Mouse (Mus musculus): ENCODE measurements around the gene C1qtnf5. TPM values are rescaled to one million over a fixed set of nuclear protein-coding genes. Genes with fewer than 3 reads are reported as not detected.
"Not testable (repeated sequence)": the region's sequence is repeated elsewhere in the genome, so short reads cannot be mapped to it uniquely, and the experiment has no call there.

Gene C1qtnf5
- polyA plus RNA-seq, 1 experiment from 2014 or later, result 9.8 TPM

DNA sequence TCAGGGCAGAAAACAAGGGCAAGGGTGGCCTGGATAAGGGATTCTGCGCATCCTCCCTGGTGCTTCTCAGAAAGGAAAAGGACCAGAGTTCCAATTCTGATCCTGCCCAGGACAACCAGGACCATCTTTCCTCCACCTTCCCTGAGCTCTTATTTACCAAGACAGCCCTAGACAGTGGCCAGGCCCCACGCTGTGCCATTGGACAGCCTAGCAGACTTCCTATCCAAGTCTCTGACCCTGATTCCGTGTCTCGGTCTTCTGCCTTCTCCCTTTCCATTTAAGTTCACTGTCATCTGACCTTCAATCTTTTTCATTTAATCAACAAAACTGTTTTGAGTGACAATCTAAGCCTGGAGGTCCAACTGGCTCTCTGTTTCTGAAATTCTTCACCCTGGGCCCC lies 449 bp upstream of the C1qtnf5 start:
- TF ChIP-seq EP300 (IDR thresholded peaks at IDR 0.05) (no peak), CTCF (IDR thresholded peaks at IDR 0.05) (no peak)
- H3K27ac ChIP-seq (ENCODE audit: low read length), result peak overlapping the region; percentile 43; the same call in 1 of the 2 replicates
- H3K9ac ChIP-seq (replicated peaks; ENCODE audit: low read depth), result no peak overlapping the region
- 69% methylated on average over 4 of the region's 4 CpGs for WGBS
- ATAC-seq, result no peak
- DNase-seq (ENCODE audit: low spot score), result no peak
- no peak overlapping the region for H3K4me3 ChIP-seq (ENCODE audit: low read depth, low read length)
- no peaks in the 10 kb centered on the region for H3K27me3 ChIP-seq (replicated peaks; ENCODE audit: insufficient read depth, low read length)
- H3K9me3 ChIP-seq (ENCODE audit: low read length), result no peaks in the 10 kb centered on the region
- H3K4me1 ChIP-seq (ENCODE audit: insufficient read depth, low read depth, low read length), result peaks cover 30% of the 10 kb centered on the region
- H3K4me2 ChIP-seq (replicated peaks; ENCODE audit: low read depth, low read length), result no peak overlapping the region
- no peaks in the 10 kb centered on the region for H3K36me3 ChIP-seq (ENCODE audit: insufficient read depth, low read length)

DNA sequence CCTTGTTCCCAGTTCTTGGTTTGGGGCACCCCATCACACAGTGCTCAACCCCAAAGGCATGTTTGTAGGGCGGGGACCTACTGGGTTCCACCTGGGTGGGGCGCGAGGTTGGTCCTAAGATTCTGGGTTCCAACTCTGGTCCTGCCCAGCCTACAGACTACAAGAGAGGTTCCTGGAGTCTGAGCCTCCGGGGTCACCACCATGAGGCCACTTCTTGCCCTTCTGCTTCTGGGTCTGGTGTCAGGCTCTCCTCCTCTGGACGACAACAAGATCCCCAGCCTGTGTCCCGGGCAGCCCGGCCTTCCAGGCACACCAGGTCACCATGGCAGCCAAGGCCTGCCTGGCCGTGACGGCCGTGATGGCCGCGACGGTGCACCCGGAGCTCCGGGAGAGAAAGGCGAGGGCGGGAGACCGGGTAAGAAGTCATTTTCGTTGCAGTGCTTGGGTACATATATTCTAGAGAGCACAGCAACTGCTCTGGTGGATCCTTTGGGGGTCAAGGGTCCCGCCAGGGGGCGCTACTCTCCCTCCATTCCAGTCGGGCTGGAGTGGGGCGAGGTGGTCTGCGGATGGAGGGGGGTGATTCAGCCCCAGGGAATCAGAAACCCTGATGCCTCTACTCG lies 623 bp downstream of the C1qtnf5 start:
- TF ChIP-seq CTCF (IDR thresholded peaks at IDR 0.05) (peak; percentile 56), EP300 (IDR thresholded peaks at IDR 0.05) (no peak)
- H3K27ac ChIP-seq (ENCODE audit: low read length), result peak overlapping the region; percentile 73
- H3K4me1 ChIP-seq (ENCODE audit: insufficient read depth, low read depth, low read length), result peaks cover 30% of the 10 kb centered on the region
- no peaks in the 10 kb centered on the region for H3K9me3 ChIP-seq (ENCODE audit: low read length)
- H3K36me3 ChIP-seq (ENCODE audit: insufficient read depth, low read length), result no peaks in the 10 kb centered on the region
- peak overlapping the region; percentile 35 for H3K4me2 ChIP-seq (replicated peaks; ENCODE audit: low read depth, low read length)
- DNase-seq (ENCODE audit: low spot score), result no peak
- ATAC-seq, result no peak; the same call in 1 of the 2 replicates
- no peaks in the 10 kb centered on the region for H3K27me3 ChIP-seq (replicated peaks; ENCODE audit: insufficient read depth, low read length)
- WGBS, result 38% methylated on average over 24 of the region's 25 CpGs
- no peak overlapping the region for H3K4me3 ChIP-seq (ENCODE audit: low read depth, low read length)
- H3K9ac ChIP-seq (replicated peaks; ENCODE audit: low read depth), result 0 out of 2 replicates have a peak overlapping the region, but pooled peaks have one; percentile 13

DNA sequence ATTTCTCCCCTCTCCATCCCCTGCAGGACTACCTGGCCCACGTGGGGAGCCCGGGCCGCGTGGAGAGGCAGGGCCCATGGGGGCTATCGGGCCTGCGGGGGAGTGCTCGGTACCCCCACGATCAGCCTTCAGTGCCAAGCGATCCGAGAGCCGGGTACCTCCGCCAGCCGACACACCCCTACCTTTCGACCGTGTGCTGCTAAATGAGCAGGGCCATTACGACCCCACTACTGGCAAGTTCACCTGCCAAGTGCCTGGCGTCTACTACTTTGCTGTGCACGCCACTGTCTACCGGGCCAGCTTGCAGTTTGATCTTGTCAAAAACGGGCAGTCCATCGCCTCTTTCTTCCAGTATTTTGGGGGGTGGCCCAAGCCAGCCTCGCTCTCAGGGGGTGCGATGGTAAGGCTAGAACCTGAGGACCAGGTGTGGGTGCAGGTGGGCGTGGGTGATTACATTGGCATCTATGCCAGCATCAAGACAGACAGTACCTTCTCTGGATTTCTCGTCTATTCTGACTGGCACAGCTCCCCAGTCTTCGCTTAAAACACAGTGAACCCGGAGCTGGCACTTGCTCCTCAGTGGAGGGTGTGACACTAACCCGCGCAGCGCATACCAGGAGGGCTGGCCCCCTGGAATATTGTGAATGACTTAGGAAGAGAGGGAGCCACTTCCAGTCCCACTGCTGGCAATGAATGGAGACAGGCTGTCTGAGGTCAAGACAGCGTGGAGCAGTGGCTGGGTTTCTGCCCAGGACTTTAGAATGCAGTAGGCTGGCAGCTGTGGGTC lies 1.4 kb downstream of the C1qtnf5 start:
- no peak overlapping the region for H3K4me3 ChIP-seq (ENCODE audit: low read depth, low read length)
- no peak overlapping the region for H3K9ac ChIP-seq (replicated peaks; ENCODE audit: low read depth)
- no peaks in the 10 kb centered on the region for H3K27me3 ChIP-seq (replicated peaks; ENCODE audit: insufficient read depth, low read length)
- H3K36me3 ChIP-seq (ENCODE audit: insufficient read depth, low read length), result no peaks in the 10 kb centered on the region
- H3K4me1 ChIP-seq (ENCODE audit: insufficient read depth, low read depth, low read length), result peaks cover 30% of the 10 kb centered on the region
- H3K27ac ChIP-seq (ENCODE audit: low read length), result no peak overlapping the region
- 78% methylated on average over 31 of the region's 31 CpGs for WGBS
- ATAC-seq (no peak), DNase-seq (ENCODE audit: low spot score) (no peak)
- H3K4me2 ChIP-seq (replicated peaks; ENCODE audit: low read depth, low read length), result peak overlapping the region; percentile 35; the same call in 1 of the 2 replicates
- no peaks in the 10 kb centered on the region for H3K9me3 ChIP-seq (ENCODE audit: low read length)
- TF ChIP-seq CTCF (IDR thresholded peaks at IDR 0.05) (no peak), EP300 (IDR thresholded peaks at IDR 0.05) (no peak)

DNA sequence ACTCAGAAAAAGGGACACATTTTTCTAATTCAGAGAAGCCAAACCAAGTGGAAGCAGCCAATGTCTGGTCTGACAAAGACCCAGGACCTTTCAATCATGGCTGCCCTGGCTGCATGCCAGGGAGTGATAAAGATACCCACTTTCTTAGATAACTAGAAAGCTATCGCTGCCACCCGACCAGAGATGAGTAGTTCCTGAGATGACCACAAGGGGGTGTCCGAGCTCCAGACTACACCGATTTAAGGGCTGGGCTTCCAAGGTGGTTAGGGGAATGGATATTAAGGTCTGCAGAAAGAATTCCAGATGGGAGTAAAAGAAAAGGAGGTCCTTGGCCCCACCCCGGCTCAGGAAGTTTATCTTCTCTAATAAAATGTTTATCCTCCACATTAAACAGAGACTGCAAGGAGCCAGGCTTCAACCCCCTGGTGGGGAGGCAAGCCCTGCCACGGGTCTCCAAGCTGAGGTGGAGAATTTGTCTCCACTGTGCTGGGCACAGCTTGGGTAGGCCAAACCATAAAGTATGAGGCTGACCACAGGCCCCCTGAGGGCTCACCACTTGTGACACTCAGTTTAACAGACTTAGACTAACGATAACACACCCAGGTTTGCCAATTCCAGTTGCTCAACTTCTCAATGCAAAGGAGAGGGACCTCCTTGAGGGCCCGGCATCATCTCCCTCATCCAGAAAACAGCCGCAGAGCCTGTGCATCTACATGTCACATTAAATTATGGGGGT lies 2.5 kb downstream of the C1qtnf5 start:
- Histone ChIP-seq H3K36me3 (ENCODE audit: insufficient read depth, low read length) (no peaks in the 10 kb centered on the region), H3K4me3 (ENCODE audit: low read depth, low read length) (no peak overlapping the region), H3K27me3 (replicated peaks; ENCODE audit: insufficient read depth, low read length) (no peaks in the 10 kb centered on the region), H3K4me1 (ENCODE audit: insufficient read depth, low read depth, low read length) (peaks cover 30% of the 10 kb centered on the region), H3K27ac (ENCODE audit: low read length) (no peak overlapping the region), H3K9me3 (ENCODE audit: low read length) (no peaks in the 10 kb centered on the region), H3K4me2 (replicated peaks; ENCODE audit: low read depth, low read length) (no peak overlapping the region), H3K9ac (replicated peaks; ENCODE audit: low read depth) (no peak overlapping the region)
- ATAC-seq, result no peak
- peak; percentile 75 for DNase-seq (ENCODE audit: low spot score)
- WGBS, result 18% methylated on average over 9 of the region's 9 CpGs
- TF ChIP-seq CTCF (IDR thresholded peaks at IDR 0.05), result peak; percentile 84
- no peak; the same call in 1 of the 2 replicates for TF ChIP-seq EP300 (IDR thresholded peaks at IDR 0.05)

DNA sequence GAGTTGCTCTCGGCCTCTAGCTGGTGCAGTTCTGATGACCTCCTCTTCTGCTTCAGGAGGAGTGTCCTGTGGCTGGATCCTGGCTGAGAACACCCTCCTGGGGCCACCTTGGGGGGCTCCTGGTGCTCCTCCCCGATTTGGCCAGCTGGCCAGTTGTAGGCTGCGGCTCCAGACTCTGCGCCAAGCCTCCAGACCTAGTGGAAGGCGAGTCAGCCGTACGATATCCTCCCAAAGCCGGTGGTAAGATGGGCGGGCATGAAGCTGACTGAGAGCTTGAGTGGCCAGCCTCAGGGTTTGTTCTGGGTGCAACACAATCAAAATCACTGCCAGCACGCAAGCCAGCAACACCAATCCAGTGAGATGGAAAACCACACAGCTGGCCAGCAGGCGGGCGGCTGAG lies 4.9 kb downstream of the C1qtnf5 start:
- not testable (repeated sequence) for H3K9ac ChIP-seq (replicated peaks; ENCODE audit: low read depth)

More for the DNA sequence above, 4.9 kb downstream of the C1qtnf5 start:
- H3K27me3 ChIP-seq (replicated peaks; ENCODE audit: insufficient read depth, low read length); ATAC-seq; H3K27ac ChIP-seq (ENCODE audit: low read length); H3K4me3 ChIP-seq (ENCODE audit: low read depth, low read length); H3K9me3 ChIP-seq (ENCODE audit: low read length); H3K36me3 ChIP-seq (ENCODE audit: insufficient read depth, low read length); DNase-seq (ENCODE audit: low spot score); H3K4me2 ChIP-seq (replicated peaks; ENCODE audit: low read depth, low read length): not testable (repeated sequence)
- peaks cover 20% of the 10 kb centered on the region for H3K4me1 ChIP-seq (ENCODE audit: insufficient read depth, low read depth, low read length)
- 44% methylated on average over 5 of the region's 12 CpGs for WGBS

All from lung, postnatal 0 days (tissue).